Mouse (Mus musculus): Measurements from ENCODE around the gene Galk1. TPM values are rescaled to one million over a fixed set of nuclear protein-coding genes. Genes with fewer than 3 reads are reported as not detected.

Galk1 gene
- polyA plus RNA-seq, 1 experiment from 2014 or later = 45.0 TPM

- H3K4me2 ChIP-seq (ENCODE audit: low read depth, low read length) = no peak overlapping the region
- H3K4me1 ChIP-seq (ENCODE audit: control insufficient read depth, insufficient read depth, low read length) = peaks cover 25% of the 10 kb centered on the region
- no peak overlapping the region for H3K27ac ChIP-seq (ENCODE audit: low read depth, low read length)
- 84% methylated on average over 11 of the region's 11 CpGs for WGBS
- H3K4me3 ChIP-seq (ENCODE audit: low read depth, low read length) = no peak overlapping the region
- no peak overlapping the region for H3K9ac ChIP-seq (replicated peaks; ENCODE audit: low read depth, low read length)
- no peaks in the 10 kb centered on the region for H3K9me3 ChIP-seq (ENCODE audit: control insufficient read depth, low read length)
- ATAC-seq (ENCODE audit: low read depth) = no peak
- H3K36me3 ChIP-seq (ENCODE audit: control insufficient read depth, insufficient read depth, low read length) = no peaks in the 10 kb centered on the region
- no peaks in the 10 kb centered on the region for H3K27me3 ChIP-seq (ENCODE audit: control insufficient read depth, insufficient read depth, low read length)
Measured at GRCm38 (mm10) chr11:116008411-116008810, 4.1 kb downstream of the Galk1 start.

GRCm38 (mm10) chr11:116007095-116007850 is 5.2 kb downstream of the Galk1 start:
- 87% methylated on average over 28 of the region's 28 CpGs for WGBS
- ATAC-seq (ENCODE audit: low read depth) = no peak
- Histone ChIP-seq H3K36me3 (ENCODE audit: control insufficient read depth, insufficient read depth, low read length) (no peaks in the 10 kb centered on the region), H3K4me2 (ENCODE audit: low read depth, low read length) (no peak overlapping the region), H3K27ac (ENCODE audit: low read depth, low read length) (no peak overlapping the region), H3K4me3 (ENCODE audit: low read depth, low read length) (no peak overlapping the region), H3K9me3 (ENCODE audit: control insufficient read depth, low read length) (no peaks in the 10 kb centered on the region), H3K9ac (replicated peaks; ENCODE audit: low read depth, low read length) (no peak overlapping the region), H3K4me1 (ENCODE audit: control insufficient read depth, insufficient read depth, low read length) (peaks cover 18% of the 10 kb centered on the region), H3K27me3 (ENCODE audit: control insufficient read depth, insufficient read depth, low read length) (no peaks in the 10 kb centered on the region)

DNA sequence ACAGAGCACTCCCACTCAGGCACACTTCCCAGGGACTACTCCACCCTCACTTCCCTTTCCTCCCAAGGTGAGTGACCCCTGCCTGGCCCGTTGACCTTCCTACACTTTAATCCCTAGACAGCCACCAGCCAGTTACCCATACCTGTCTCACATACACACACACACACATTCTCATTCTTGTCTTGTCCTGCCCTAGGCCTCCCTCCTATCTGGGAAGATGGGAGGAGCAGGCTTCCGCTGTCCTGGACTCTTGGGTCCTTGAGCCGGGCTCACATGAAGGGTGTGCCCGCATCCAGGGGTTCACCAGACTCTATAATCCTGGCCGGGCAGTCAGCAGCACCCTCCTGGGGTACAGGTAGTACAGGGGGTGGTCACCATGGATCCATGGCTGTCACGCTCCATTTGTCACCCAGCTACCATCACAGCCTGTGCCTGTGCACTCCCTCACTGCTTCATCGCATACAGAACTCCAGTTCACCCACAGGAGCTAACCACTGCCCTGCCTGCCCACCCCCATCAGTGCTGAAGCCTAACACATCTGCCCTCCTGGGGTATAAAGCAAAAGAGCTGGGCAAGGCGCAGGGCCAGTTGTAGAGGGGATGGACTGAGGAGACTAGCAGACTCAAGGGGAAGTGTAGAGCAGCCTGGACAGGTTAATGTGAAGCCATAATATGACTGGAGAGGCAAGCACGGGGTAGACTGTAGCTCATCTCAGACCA is 6.7 kb downstream of the Galk1 start:
- H3K9me3 ChIP-seq (ENCODE audit: control insufficient read depth, low read length) = no peaks in the 10 kb centered on the region
- no peak overlapping the region for H3K9ac ChIP-seq (replicated peaks; ENCODE audit: low read depth, low read length)
- no peak overlapping the region for H3K4me3 ChIP-seq (ENCODE audit: low read depth, low read length)
- H3K4me1 ChIP-seq (ENCODE audit: control insufficient read depth, insufficient read depth, low read length) = peaks cover 13% of the 10 kb centered on the region
- H3K27ac ChIP-seq (ENCODE audit: low read depth, low read length) = no peak overlapping the region
- no peaks in the 10 kb centered on the region for H3K36me3 ChIP-seq (ENCODE audit: control insufficient read depth, insufficient read depth, low read length)
- no peaks in the 10 kb centered on the region for H3K27me3 ChIP-seq (ENCODE audit: control insufficient read depth, insufficient read depth, low read length)
- 64% methylated on average over 9 of the region's 9 CpGs for WGBS
- no peak for ATAC-seq (ENCODE audit: low read depth)
- no peak overlapping the region; the same call in 1 of the 2 replicates for H3K4me2 ChIP-seq (ENCODE audit: low read depth, low read length)

- H3K27me3 ChIP-seq (ENCODE audit: control insufficient read depth, insufficient read depth, low read length) = no peaks in the 10 kb centered on the region
- no peaks in the 10 kb centered on the region for H3K9me3 ChIP-seq (ENCODE audit: control insufficient read depth, low read length)
- ATAC-seq (ENCODE audit: low read depth) = peak; percentile 67
- WGBS = 6% methylated on average over 54 of the region's 54 CpGs
- peak overlapping the region; percentile 34; the same call in 1 of the 2 replicates for H3K27ac ChIP-seq (ENCODE audit: low read depth, low read length)
- peak overlapping the region; percentile 50 for H3K4me2 ChIP-seq (ENCODE audit: low read depth, low read length)
- H3K9ac ChIP-seq (replicated peaks; ENCODE audit: low read depth, low read length) = peak overlapping the region; percentile 45
- H3K4me1 ChIP-seq (ENCODE audit: control insufficient read depth, insufficient read depth, low read length) = peaks cover 13% of the 10 kb centered on the region
- no peaks in the 10 kb centered on the region for H3K36me3 ChIP-seq (ENCODE audit: control insufficient read depth, insufficient read depth, low read length)
- H3K4me3 ChIP-seq (ENCODE audit: low read depth, low read length) = peak overlapping the region; percentile 21; the same call in 1 of the 2 replicates
Measured at GRCm38 (mm10) chr11:116004840-116005700, 7.4 kb downstream of the Galk1 start.

GRCm38 (mm10) chr11:116004186-116004823 is 8.2 kb downstream of the Galk1 start:
- WGBS = 35% methylated on average over 8 of the region's 8 CpGs
- ATAC-seq (ENCODE audit: low read depth) = no peak
- no peak overlapping the region; the same call in 1 of the 2 replicates for H3K27ac ChIP-seq (ENCODE audit: low read depth, low read length)

DNA sequence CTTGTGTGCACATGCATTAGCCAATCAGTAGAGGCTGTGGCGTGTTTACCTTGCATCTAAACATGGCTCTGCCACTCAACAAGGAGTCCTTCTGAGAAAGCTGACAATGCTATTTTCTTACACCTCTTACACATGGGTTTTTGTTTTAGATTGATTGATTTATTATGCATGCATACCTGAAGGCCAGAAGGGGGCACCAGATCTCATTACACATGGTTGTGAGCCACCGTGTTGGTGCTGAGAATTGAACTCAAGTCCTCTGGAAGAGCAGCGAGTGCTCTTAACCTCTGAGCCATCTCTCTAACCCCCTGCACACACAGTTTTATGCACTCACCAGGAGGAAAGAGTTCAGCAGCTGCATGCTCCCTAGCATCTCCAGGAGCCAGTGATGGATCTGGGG is 9.6 kb downstream of the Galk1 start:
- no peaks in the 10 kb centered on the region for H3K9me3 ChIP-seq (ENCODE audit: control insufficient read depth, low read length)
- 82% methylated on average over 3 of the region's 3 CpGs for WGBS

More at GRCm38 (mm10) chr11:116004186-116004823, 8.2 kb downstream of the Galk1 start:
- H3K9me3 ChIP-seq (ENCODE audit: control insufficient read depth, low read length) = no peaks in the 10 kb centered on the region
- H3K9ac ChIP-seq (replicated peaks; ENCODE audit: low read depth, low read length) = peak overlapping the region; percentile 45; the same call in 1 of the 2 replicates
- peaks cover 13% of the 10 kb centered on the region for H3K4me1 ChIP-seq (ENCODE audit: control insufficient read depth, insufficient read depth, low read length)
- H3K27me3 ChIP-seq (ENCODE audit: control insufficient read depth, insufficient read depth, low read length) = no peaks in the 10 kb centered on the region
- no peaks in the 10 kb centered on the region for H3K36me3 ChIP-seq (ENCODE audit: control insufficient read depth, insufficient read depth, low read length)
- peak overlapping the region; percentile 21; the same call in 1 of the 2 replicates for H3K4me3 ChIP-seq (ENCODE audit: low read depth, low read length)
- H3K4me2 ChIP-seq (ENCODE audit: low read depth, low read length) = peak overlapping the region; percentile 50

GRCm38 (mm10) chr11:116001725-116002124 is 10.8 kb downstream of the Galk1 start:
- no peak for ATAC-seq (ENCODE audit: low read depth)
- H3K36me3 ChIP-seq (ENCODE audit: control insufficient read depth, insufficient read depth, low read length) = no peaks in the 10 kb centered on the region
- no peak overlapping the region for H3K9ac ChIP-seq (replicated peaks; ENCODE audit: low read depth, low read length)
- H3K9me3 ChIP-seq (ENCODE audit: control insufficient read depth, low read length) = no peaks in the 10 kb centered on the region
- peaks cover 13% of the 10 kb centered on the region for H3K4me1 ChIP-seq (ENCODE audit: control insufficient read depth, insufficient read depth, low read length)
- H3K4me3 ChIP-seq (ENCODE audit: low read depth, low read length) = no peak overlapping the region
- no peaks in the 10 kb centered on the region for H3K27me3 ChIP-seq (ENCODE audit: control insufficient read depth, insufficient read depth, low read length)
- no peak overlapping the region for H3K27ac ChIP-seq (ENCODE audit: low read depth, low read length)
- 71% methylated on average over 6 of the region's 6 CpGs for WGBS
- no peak overlapping the region for H3K4me2 ChIP-seq (ENCODE audit: low read depth, low read length)

More for the DNA sequence above, 9.6 kb downstream of the Galk1 start:
- ATAC-seq (ENCODE audit: low read depth) = no peak
- Histone ChIP-seq H3K27me3 (ENCODE audit: control insufficient read depth, insufficient read depth, low read length) (no peaks in the 10 kb centered on the region), H3K4me3 (ENCODE audit: low read depth, low read length) (no peak overlapping the region), H3K9ac (replicated peaks; ENCODE audit: low read depth, low read length) (no peak overlapping the region), H3K4me2 (ENCODE audit: low read depth, low read length) (no peak overlapping the region), H3K36me3 (ENCODE audit: control insufficient read depth, insufficient read depth, low read length) (no peaks in the 10 kb centered on the region), H3K4me1 (ENCODE audit: control insufficient read depth, insufficient read depth, low read length) (peaks cover 13% of the 10 kb centered on the region), H3K27ac (ENCODE audit: low read depth, low read length) (no peak overlapping the region)

GRCm38 (mm10) chr11:116000607-116001006 is 11.9 kb downstream of the Galk1 start:
- Histone ChIP-seq H3K4me3 (ENCODE audit: low read depth, low read length) (no peak overlapping the region), H3K9me3 (ENCODE audit: control insufficient read depth, low read length) (no peaks in the 10 kb centered on the region), H3K36me3 (ENCODE audit: control insufficient read depth, insufficient read depth, low read length) (no peaks in the 10 kb centered on the region), H3K4me2 (ENCODE audit: low read depth, low read length) (no peak overlapping the region), H3K27me3 (ENCODE audit: control insufficient read depth, insufficient read depth, low read length) (no peaks in the 10 kb centered on the region), H3K27ac (ENCODE audit: low read depth, low read length) (no peak overlapping the region), H3K9ac (replicated peaks; ENCODE audit: low read depth, low read length) (no peak overlapping the region), H3K4me1 (ENCODE audit: control insufficient read depth, insufficient read depth, low read length) (peaks cover 13% of the 10 kb centered on the region)
- WGBS = 44% methylated on average over 10 of the region's 10 CpGs
- ATAC-seq (ENCODE audit: low read depth) = no peak

Measured in neural tube, embryonic 14.5 days (tissue).